Mouse (Mus musculus) CD4-positive helper T cell, adult 2 months (primary cell): Measurements from ENCODE around the gene 4930539E08Rik.

Source experiments
- DNase-seq: peaks from one replicate; pipeline ENCODE4 v3.0.0-alpha.2; 2012; ENCODE audit warnings: low read depth, missing footprints, low spot score

4930539E08Rik gene

DNA sequence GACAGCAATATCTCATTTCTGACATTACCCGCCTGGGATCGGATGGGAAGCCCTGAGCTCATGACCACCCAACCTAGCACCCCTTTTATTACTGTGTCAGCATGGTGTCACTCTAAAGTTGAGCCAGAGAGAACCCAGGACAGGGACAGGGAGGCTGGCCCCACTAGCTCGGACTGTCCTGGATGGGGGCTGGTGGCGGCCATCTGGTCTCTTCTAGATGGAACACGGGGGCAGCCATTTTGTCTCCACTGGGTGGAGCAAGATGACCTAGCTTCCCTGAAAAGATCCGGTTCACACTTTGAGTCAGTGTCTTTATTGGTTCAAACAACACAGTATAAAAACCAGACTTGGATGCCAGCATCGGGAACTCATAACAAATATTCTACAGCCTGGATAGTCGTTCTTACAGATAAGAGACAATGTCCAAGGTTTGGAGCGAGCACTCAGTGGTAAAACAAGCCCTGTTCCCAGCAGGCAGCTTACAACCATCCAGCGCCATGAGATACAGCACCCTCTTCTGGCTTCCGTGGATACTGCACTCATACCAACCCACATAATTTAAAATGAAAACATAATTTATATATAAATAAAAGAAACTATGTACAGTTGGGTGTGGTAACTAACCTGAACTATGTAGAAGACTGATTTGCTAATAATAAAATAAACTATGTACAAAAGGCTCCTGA is 18.9 kb downstream of the 4930539E08Rik start:
- DNase-seq: no peak

DNA sequence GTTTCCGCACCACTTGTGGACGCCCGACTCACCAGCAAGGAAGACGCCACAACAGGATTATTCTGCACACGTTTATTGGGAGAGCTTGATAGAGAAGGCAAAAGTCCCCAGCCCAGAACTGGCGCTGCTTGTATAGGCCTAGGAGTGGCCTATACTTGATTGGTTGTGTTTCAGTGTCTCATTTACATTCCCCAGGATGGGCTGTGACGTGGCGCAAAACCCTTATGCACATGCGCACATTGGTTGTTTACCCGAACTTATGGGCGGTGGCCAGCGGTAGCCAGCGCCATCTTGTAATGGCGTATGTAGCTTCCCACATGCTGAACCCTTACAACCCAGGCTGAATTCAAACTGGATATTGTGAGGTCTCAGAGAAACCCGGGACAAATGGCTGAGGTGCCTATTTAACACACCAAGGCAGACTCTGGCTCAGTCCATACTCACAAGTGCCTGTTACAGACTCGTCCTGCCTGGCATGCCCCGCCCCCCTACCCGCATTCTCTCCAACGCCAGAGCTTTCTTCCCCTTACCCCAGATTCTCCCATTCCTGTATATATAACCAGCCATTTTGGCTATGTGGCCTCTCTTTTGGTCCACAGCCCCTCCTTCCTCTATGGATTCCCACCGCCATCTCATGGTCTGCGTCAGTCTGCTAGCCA is 19.8 kb downstream of the 4930539E08Rik start:
- no peak for DNase-seq

DNA sequence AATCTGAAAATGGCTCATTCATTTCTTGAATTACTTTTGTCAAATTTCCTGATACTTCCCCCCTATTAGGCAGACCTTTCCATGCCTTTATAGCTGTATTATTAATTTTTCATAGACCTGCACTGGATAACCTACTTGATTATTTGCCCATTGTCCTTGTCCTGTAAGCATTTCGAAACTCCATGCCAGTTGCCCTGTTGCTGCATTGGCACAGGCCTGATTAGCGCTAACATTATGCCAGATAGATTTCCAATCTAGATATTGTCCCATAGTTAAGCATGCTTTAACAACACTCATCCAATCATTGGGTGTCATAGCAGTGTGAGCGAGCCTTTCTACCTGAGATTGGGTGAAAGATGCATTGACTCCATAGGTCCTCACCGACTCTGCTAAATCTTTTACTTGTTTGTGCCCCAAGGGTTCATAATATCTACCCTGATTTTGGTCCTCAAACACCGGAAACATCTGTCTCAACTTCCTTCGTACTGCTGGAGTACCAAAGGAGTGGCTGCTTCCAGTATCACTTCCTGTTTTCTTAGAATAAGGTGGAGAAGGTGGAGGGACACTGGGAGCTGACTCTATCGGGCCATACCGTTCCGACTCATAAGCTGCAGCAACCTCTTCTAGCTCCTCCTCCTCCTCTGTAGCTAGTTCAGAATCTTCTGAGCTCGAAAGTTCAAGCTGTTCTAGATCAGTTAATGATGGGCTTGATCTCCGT is 20.9 kb downstream of the 4930539E08Rik start:
- no peak for DNase-seq

DNA sequence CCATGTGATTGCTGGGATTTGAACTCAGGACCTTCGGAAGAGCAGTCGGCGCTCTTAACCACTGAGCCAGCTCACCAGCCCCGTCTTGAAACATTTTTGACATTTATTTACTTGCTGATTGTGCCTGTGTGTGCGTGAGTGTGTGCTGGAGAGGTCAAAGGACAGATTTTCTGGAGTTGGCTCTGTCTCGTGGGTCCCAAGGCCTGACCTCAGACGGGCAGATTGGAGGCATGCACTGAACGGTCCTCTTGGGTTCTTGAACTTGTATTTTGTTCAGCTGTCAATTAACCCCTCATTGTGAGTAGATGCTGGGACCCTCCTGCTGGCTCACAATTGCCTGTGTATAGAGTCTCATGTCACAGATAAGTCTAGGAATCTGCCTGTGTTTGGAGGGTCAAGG is 28.9 kb downstream of the 4930539E08Rik start:
- DNase-seq: no peak

DNA sequence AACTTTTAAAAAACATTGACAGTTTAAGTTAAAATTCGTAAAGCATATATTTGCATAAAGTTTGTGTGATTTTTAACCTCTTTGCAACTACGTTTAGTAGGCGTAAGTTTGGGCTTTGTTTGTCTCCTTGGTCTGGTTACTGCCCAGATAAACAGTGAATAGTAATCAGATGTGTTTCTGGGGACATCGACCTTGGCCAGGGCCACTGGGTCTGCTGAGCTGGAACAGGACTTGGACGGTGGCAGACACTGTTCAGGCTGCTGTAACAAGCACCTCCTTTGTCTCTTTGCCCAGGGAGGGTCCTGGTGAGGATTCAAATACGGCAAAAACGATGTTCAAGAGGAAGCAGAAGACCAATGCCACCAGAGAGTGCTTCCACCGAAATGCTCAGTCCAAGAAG is 29.9 kb downstream of the 4930539E08Rik start:
- no peak for DNase-seq

GRCm38 (mm10) chr17:28883941-28884516 is 31.1 kb downstream of the 4930539E08Rik start:
- DNase-seq: no peak

GRCm38 (mm10) chr17:28882810-28883209 is 32.3 kb downstream of the 4930539E08Rik start:
- DNase-seq: peak; percentile 53

- DNase-seq: peak; percentile 88
Observed at GRCm38 (mm10) chr17:28882316-28882715, 32.8 kb downstream of the 4930539E08Rik start.

DNA sequence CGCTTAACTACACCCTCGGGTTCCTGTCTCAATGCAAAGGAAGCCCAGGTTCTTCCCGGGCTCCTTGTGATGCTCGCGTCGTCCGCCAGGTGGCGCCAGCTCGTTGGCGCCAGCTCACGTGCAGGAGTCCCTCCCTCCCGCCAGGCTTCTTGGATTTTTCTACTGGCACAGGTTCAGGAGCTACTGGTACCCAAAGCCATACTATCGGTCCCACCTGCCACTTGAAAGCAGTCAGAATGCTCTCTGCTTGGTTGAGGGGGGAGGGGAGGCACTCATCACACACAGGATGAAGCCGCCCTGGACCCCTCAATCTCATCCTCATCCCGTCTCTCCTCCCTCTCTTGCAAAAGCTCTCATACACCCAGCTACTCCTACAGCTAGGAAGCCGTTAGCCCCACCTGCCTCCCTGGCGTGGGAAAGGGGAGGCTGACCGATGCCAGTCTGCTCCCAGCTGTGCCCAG is 35.2 kb downstream of the 4930539E08Rik start:
- DNase-seq: peak; percentile 80

GRCm38 (mm10) chr17:28876821-28877220 is 38.3 kb downstream of the 4930539E08Rik start:
- DNase-seq: no peak

DNA sequence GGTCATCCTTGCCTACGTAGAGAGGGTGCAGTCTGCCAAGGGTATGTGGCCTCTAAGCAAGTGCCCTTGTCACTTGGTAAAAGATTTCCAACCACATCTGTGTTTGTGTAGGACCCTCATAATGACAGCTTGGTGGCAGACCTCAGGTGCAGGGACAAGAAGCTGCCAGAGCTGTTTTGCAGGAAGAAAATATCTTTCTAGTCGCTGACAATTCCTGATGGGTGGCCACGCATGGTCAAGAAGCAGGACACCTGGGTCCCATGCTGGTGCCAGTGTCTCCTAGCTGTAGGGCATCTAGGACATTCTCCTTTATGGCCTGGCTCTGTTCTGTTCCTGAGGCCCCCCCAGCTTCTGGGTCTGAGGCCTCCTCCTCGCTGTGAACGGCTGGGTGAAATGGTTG is 38.8 kb downstream of the 4930539E08Rik start:
- DNase-seq: no peak

GRCm38 (mm10) chr17:28875316-28875715 is 39.8 kb downstream of the 4930539E08Rik start:
- DNase-seq: no peak

- no peak for DNase-seq
Observed at GRCm38 (mm10) chr17:28874825-28875224, 40.3 kb downstream of the 4930539E08Rik start.

GRCm38 (mm10) chr17:28874216-28874615 is 40.9 kb downstream of the 4930539E08Rik start:
- no peak for DNase-seq

GRCm38 (mm10) chr17:28872322-28872721 is 42.8 kb downstream of the 4930539E08Rik start:
- DNase-seq: no peak

GRCm38 (mm10) chr17:28871831-28872230 is 43.3 kb downstream of the 4930539E08Rik start:
- DNase-seq: no peak

DNA sequence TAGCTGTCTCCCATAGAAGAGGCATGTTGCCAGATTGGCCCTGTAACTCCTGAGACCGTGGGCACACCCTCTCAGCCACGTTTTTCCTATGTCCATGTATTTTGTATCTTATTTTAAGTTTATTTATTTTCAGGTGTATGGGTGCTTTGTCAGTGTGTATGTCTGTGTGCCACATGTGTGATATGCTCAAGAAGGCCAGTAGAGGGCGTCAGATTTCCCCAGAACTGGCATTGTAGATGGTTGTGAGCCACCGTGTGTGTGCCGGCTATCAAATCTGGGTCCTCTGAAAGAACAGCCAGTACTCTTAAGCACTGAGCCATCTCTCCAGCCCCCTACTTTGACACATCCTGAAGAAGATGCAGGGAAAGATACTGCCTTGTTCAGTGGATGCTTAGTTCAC is 44.7 kb downstream of the 4930539E08Rik start:
- DNase-seq: no peak

DNA sequence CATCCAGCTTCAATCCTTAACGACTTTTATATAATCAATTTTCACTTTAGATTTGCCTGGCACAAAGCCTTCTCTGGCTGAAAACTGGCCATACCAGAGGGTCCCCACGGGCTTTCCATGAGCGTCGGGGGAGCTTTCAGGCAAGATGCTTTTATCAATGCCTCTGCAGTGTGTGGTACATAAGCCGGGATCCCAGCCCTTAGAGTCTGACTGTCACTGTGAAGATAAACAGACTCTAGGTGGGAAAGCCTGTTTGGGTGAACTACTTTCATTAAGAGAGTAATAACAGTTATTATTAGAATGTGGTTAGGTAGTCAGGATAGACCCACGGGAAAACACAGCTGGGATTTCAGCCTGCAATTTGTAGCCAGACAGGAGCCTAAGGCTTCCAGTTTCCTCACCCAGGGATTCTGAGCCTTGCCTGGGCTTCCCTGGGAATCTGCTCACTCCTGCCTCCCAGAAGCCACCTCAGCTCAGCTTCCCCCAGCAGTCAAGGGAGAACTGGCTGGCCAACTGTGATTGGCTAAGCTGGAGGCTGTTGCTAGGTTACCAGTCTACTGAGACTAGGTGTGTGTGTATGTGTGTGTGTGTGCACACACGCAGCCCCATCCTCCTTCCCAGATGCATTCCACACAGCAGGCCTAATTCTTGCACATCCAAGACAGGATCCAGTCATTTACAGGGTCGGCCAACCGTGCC is 45.6 kb downstream of the 4930539E08Rik start:
- no peak for DNase-seq

- no peak for DNase-seq
Observed at GRCm38 (mm10) chr17:28867381-28867780, 47.7 kb downstream of the 4930539E08Rik start.

DNA sequence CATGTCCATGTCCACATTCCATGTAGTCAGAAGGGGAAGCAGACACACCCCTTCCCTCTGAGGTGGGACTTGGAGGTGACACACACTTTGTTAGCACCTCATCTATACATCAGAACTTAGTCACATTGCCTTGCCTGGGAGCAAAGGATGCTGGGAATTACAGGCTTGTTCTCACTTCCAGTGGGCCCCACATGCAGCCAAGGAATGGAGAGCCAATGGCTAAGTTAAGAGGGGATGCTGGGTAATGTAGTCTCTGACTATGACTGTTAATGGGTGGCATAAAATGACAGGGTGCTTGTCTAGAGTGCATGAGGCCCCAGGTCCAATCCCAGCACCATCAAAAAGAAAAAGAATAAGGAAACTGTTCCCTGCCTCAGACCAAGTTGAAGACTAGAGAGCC is 48.2 kb downstream of the 4930539E08Rik start:
- DNase-seq: no peak

DNA sequence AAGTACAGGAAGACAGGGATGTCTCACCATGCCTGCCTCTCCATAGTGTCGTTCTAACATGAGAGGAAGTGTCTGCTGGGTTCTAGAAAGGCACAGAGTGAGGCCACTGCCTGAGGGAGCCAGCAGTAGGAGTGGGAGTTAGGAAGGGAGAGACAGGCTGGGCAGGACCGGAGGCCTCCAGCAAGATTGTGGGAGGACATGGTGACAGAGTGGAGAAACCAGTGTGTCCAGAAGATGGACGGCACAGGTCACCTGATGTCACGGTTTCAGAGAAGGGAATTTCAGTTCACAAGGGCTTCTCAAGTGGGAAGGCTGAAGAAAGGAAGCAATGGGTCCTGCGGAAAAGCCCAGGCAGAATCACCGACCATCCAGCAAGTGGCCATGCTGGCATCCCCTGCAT is 50.7 kb downstream of the 4930539E08Rik start:
- no peak for DNase-seq

DNA sequence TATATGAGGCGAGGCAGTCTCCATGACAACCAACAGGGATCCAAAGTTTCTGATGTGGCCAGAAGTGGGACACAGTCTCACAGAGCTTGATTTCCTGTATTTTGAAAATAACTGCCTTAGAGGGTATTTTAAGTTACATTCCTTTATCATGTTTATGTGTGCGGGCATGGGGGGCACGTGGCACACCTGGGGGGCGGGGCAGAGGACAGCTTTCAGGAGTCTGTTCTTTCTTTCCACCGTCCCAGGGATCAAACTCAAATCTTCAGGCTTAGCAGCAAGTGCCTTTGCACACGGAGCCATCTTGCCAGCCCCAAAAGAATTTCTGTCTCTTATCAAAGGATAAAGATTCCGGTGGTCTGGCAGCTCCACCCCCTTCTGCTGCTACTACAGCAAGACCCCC is 51.2 kb downstream of the 4930539E08Rik start:
- no peak for DNase-seq
